Mouse (Mus musculus) kidney, postnatal 10 days (tissue): ENCODE measurements around the gene Cblc.

Source experiments
- DNase-seq: peaks from one replicate; pipeline ENCODE4 v3.0.0; 2021; ENCODE audit warnings: mixed read lengths

Cblc gene

DNA sequence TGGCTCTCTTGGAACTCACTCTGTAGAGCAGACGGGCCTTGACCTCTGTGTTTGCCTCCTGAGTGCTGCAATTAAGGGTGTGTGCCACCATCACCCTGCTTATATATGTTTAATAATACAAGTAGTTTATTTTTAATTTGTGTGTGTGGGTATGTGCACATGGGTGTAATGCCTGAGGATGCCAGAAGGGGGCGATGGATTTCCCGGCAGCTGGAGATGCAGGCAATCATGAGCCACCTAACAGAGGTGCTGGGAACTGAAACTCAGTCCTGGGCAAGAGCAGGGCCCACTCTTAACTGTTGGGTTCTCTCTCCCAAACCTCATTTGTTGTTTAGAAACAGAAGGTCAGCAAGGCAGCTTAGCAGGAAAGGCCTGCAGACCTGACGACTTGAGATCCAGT lies 16.7 kb downstream of the Cblc start:
- no peak for DNase-seq

DNA sequence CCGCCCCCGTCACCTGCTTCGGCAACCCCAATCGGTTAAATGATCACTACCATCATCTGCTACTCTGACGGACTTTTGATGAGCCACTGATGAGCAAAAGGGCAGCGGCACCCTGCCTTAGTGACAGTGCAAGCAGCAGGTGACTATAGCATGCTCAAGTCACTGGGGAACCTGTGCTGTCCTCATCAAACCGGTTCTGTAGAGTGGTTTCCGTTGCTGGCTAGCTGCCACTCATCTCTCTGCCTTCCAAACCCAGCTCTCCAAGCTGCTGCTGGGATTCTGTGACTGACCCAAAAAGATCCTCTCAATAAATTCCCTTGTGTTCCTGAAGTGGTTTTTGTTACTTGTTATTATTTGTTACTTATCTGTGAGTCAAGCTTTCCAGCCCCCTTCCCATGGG lies 18.0 kb downstream of the Cblc start:
- no peak for DNase-seq

DNA sequence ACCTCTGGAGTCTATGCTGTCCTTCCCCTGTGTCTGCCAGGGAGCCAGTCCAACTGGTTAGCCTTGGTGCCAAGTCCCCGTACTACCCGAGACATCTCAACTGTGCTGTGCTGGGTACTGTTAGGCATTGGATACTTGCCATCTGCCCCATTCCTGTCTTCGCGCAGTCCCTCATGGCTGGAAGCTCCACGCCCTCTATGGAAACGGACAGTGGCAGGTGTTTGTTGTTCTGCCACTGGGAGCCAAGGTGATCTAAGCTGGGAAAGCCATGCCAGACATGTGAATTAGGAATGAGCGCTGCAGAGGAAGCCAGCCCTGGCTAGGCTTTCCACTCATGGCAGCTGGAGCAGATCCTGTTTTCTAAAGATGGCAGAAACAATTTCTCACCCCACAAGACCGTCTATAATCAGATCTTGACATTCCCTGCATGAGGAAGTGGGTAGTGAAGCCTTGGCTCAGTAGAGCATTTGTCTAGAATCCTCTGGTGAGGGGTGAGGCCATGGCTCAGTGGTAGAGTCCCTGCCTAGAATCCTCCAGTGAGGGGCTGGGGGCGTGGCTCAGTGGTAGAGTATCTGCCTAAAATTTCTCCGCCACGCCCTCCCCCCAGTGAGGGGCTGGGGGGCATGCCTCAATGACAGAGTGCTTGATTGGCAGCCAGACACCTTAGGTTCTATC lies 19.4 kb downstream of the Cblc start:
- no peak for DNase-seq

DNA sequence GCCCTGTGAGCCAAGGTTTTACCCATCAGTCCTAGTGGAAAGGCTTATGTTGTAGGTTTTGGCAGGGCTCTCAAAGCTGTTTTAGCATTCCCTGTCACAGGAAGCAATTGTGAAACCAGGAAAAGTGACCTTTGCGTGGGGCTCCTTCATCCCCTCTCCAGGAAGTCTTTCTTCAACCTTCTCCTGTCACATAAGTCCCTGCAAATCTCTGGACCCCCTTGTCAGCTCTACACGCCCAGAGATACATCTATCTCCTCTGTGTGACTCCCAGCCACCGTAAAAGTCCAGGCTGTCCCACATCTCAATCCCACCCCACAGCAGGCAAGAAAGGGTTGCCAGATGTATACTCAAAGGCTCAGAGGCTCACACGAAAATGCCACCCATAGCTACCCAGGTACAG lies 24.9 kb downstream of the Cblc start:
- DNase-seq, result no peak

DNA sequence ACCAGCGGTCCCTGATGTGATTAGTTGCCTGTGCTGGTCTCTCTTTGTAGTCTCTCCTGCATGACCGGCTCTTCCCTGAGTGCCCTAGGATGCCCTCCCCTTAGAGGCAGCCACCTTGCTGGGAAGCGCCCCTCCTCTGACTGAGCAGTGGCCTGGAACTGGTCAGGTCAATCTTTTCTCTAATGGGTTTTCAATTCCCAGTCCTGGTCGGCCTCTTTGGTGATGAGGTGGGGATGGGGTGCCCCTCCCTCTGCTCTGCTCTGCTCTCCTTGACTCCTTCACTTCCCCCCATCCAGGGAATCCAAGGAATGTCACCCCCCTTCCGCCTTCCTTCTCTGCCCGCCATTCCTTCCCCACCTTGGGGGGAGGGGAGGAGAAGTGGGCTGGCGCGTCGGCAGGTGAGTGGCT lies 25.6 kb downstream of the Cblc start, which contains the start of gene Bcam:
Bcam (minus strand) TSS at position 33 of the 408 bp plus-strand sequence.
- peak; percentile 80 for DNase-seq

DNA sequence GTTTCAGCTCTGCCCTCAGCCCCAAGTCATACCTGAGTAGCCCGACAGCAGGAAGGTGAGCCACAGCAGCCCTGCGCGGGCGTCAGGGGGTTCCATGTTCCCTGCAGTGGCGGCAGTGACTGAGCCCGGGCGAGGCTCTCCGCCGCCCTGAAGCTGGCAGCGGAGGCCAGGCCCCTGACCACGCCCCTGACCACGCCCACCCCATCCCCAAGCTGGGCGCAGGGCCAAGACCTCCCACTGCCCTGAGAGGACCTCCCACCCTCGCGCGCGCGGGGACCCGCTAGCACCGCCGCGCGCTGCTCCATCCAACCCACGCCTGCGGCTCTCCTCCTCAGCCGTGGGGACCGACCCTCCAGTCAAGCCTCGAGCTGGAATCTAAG lies 26.2 kb downstream of the Cblc start:
- peak; percentile 97 for DNase-seq

DNA sequence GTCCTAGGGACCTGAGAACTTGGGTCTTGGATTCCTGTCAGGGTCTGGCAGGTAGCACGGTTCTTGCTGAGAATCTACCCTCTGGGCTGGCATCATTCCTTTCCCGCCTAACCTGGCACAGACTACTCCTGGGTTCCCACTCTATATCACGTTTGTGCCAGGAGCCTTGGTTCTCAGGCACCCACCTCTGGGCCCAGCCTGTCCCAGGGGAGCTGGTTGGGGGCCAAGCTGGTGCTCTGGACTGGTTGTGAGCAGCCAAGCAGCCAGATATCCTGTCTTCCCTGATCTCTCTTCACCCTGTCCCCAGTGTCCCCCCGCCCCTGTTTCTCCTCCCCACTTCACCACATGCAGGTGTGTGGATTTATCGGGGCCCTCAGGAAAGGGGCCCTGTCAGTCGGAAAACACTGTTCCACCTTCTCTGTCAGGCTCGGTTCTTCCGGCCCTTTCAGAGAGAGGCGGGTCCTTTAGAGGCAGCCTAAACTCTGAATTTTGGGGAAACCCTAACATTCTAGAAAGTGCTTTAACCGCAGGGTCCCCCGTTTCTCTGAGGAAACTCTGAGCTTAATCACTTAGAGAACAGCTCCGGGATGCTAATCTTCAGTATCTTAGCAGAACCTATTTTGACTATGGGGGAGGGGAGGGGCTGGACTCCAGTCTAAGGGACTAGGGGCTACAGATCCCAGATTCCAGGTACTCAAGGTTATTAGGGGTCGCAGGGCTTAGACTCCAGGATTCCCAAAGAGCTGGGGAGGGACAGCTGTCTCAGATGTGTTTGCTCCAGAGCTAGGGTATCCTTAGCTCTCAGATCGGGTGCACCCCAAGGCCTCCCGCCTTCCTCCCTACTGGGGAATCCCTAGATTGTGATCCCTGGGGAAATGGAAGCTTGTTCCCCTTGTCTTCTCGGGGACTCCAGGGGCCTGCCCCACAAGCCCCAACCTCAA lies 26.9 kb downstream of the Cblc start:
- DNase-seq, result no peak

DNA sequence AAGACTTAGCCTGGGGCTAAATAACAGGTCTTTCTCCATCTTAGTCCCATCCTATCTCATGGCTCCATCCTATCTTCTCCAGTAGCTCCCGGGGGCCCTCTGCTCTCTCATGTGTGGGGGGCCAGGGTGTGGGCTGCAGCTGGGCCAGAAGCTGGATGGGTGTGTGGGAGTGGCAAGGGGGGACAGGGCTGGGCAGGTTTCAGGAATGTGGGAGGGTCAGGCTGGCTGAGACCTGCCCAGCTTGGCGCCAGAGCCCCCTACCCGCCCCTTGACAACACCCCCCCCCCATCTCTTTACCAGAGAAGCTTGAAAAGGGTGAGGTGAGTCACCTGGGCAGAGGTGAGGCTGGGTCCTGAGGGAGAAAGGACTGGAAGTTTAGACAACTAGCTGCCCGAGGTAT lies 27.6 kb downstream of the Cblc start:
- peak; percentile 65 for DNase-seq

DNA sequence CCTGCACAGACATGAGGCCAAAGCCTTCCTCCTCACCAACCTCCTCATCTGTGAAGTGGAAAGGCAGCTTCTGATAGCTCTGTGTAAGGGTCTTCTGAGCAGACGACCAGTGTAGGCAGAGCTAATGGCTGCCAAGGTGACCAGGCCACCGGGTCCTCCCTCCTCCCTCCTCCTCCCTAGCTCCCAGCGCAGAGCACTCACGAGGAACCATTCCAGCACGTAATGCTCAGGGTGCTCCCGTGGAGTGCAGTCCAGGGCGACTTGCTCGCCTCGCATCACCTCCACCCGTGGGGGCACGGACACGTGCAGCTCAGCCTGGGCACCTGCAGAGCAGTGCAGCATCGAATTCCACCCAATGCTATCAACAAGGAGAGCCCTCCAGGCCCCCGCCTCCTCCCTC lies 28.4 kb downstream of the Cblc start:
- peak; percentile 56 for DNase-seq

DNA sequence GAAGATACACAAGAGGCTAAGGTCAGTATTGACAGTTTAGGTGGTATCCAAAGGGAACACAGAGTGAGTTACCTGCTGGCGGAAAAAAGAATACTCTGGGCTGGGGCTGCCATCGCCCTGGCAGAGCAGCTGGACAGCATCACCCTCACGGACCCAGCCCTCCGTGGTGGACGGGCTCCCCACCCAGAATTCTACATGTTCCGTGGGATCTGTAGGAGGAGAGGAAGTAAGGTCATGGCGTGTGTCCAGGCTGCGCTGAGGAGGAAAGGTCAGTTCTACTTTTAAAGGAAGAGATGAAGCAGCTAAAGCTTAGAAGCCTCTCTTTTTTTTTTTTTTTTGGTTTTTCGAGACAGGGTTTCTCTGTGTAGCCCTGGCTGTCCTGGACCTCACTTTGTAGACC lies 32.0 kb downstream of the Cblc start:
- DNase-seq, result no peak

DNA sequence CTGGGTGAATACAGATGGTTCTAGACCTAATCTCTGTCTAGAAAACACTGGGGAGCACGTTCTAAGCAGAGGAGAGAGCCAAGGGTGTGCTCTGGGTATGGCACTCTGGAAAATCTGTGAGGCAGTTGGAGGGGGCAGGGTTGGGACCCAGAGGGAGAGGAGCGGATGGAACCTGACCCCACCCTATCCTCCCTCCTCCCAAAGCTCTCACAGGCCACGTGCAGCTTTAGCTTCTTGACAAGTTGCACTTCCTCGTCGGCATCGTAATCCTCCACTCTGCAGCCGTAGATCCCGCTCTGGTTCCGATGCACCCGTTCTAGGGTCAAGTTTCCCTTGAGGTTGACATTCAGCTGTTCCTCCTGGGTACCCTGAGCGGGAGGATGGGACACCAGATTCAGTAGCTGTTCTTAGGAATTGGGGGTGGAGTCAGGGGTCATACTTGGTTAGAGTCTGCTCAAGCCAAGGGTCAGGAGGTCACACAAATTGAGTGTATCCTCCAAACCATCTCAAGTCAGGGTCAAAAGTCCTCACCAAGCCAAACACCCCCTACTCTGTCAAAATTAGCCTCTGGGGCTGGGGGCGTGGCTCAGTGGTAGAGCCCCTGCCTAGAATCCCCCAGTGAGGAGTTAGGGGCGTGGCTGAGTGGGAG lies 32.7 kb downstream of the Cblc start:
- DNase-seq, result no peak

DNA sequence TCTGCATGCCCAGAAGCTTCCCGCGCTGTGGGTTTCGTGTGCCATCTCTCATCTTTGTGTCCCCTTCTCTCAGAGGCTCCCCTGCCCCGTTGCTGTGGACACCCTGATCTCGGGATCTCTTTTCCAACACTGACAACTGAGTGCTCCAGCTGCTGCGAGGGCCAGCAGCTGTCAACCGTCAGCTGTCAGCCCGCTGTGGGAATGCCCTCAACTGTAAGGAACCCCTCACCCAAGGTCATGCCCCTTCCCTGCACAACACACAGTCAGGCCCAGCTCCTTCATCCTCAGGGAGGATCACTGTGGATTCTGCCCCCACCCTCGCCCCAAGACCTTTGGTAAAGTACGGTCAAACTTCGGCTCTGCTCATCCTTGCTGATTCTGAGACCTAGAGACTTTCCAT lies 34.3 kb downstream of the Cblc start:
- peak; percentile 67 for DNase-seq

DNA sequence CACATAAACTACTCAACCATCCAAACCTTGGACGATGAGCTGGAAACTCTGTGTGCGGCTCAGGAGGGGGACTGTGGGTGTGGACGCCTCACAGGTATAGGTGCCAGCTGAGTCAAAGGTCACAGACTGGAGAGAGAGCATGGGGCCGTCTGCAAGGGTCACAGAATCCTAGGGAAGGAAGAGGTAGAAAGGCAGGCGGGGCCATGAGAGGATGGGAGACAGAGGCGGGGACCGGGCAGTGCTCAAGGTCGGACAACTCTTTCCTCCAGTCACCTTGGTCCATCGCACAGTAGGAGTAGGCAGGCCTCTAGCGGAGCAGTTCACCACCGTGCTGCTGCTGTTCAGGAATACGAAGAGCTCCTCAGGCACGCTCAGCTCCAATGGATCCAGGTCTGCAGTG lies 36.6 kb downstream of the Cblc start:
- no peak for DNase-seq

DNA sequence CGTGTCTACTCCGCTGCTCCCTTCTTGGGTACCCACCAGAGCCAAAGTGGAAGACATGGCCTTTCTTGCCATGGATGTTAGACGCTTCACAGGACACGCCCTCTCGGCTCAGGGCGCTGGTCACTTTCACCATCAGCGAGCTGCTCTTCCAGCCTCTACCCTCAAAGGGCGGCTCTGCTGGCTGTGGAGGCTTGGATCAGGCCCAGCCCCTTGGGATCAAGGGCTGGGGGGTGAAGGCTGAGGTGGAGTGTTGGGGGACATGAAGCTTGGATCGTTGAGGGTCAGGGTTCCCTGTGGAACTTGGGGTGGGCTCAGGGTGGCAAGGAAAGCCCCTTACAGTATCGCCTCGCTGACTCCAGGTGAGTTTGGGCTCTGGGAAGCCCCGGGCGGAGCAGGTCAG lies 38.0 kb downstream of the Cblc start:
- DNase-seq, result no peak

DNA sequence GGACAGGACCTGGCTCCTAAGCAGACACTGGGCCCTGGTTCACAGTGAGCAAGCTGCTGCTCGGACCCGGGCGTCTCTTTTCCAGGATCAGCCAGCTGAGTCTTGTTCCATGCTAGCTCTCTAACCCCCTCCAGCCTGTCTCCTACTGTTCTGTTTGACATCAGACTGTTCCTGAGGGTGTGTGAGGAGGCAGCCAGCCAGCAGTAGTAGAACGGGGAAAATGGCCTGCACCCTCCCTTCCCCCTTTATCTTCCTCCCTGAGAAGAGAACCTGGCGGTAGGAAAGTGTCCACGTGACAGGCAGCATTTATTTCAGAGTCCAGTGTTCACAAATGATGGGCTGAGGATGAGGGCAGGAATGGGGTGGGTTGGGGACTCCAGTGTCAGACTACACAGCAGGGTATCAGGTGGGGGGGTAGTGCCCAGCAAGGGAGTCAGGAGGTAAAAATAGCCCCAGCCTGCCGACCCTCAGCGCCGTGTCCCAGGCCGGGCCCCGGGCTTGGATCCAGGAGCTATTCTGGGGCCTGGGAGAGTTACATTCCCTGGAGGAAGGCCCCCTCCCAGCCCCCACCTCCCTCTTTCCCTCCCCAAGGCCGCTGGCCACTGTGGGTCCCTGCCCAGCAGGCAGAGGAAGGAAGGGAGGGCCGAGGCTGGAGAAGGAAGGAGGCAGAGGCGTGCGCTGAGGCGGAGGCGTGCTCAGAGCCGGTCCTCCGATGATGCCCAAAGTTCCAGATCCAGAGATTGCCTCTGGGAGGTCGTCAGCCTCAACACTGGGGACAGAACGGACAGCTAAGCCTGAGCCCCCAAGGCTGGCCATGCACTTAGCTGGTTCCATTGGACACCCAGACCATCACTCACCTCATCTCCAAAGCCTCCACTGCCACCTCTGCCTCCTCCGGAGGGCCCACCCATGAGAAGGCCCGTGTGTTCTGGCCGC lies 40.5 kb downstream of the Cblc start:
- peak; percentile 86 for DNase-seq

DNA sequence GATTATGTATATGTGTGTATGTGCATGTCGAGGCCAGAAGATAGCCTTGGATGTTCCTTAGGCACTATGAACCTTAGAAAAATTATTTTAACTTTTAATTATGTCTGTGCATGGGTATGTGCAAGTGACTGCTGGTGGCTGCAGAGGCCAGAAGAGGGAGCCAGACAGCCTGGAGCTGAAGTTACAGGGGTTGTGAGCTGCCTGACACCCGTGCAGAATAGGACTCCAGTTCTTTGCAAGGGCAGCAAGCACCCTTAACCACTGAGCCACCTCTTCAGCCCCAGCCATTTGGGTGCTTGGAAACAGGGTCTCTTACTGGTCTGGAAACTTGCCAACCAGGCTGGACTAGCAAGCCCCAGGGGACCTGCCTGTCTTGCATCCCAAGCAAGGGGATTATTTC lies 41.6 kb downstream of the Cblc start:
- DNase-seq, result no peak

DNA sequence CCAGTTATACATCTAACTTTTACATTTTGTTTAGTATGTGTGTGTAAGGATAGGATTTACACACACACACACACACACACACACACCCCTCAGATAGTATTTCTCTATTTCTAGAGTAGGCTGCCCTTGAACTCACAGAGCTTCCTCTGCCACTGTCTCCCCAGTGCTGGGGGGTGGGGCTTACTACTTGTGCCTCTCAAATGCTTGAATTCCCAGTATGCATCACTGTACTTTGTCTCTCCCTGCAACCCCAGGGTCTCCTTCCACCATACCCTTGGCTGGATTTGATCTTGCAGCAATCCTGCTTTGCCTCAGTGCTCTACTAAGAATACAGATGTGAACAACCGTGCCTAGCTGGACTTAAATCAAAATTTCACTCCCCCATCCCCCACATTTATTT lies 42.5 kb downstream of the Cblc start:
- DNase-seq, result no peak

DNA sequence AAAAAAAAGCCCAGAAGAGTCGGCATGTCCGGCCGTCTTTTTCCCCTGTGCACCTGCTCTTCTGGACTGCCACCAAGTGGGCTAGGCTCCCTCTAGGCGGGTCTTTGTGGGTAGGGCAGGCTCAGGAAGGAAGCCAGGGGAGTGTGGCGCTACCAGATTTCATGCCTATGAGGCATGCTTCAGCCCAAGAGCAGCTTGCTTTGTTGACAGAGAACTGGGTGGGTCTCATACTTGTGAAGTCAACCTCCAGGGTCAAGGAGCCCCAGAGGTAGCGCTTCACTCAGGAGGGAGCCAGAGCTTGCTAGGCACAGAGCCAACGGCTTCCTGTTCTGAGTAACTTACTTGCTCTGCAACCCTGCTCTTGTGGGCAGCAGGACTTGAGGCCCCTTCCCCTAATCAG lies 43.0 kb downstream of the Cblc start:
- DNase-seq, result peak; percentile 75

DNA sequence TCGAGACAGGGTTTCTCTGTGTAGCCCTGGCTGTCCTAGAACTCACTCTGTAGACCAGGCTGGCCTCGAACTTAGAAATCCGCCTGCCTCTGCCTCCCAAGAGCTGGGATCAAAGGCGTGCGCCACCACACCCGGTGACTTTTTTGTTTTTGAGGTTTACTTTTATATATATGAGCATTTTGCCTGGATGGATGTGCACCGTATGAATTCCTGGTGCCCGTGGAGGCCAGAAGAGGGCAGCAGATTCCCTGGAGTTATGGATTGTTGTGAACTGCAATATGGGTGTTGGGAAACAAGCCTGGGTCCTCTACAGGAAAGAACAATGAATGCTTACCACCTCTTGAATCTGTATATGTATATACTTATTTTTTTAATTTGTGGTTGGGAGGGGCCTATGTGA lies 44.0 kb downstream of the Cblc start:
- peak; percentile 49 for DNase-seq

DNA sequence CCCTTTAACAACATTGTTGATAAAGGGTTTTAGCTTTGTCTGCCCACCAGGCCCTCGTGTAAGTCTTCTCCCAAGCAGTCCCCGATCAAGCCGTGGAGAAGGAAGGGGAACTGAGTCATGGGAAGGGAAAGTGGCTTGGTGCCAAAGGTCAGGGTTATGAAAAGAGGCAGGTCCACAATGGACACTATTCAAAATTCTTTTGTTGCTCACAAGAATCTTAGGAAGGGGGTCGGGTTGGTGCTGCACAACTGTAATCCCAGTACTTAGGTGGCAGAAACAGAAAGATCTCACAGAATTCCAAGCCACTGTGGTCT lies 45.6 kb downstream of the Cblc start:
- DNase-seq, result peak; percentile 47

DNA sequence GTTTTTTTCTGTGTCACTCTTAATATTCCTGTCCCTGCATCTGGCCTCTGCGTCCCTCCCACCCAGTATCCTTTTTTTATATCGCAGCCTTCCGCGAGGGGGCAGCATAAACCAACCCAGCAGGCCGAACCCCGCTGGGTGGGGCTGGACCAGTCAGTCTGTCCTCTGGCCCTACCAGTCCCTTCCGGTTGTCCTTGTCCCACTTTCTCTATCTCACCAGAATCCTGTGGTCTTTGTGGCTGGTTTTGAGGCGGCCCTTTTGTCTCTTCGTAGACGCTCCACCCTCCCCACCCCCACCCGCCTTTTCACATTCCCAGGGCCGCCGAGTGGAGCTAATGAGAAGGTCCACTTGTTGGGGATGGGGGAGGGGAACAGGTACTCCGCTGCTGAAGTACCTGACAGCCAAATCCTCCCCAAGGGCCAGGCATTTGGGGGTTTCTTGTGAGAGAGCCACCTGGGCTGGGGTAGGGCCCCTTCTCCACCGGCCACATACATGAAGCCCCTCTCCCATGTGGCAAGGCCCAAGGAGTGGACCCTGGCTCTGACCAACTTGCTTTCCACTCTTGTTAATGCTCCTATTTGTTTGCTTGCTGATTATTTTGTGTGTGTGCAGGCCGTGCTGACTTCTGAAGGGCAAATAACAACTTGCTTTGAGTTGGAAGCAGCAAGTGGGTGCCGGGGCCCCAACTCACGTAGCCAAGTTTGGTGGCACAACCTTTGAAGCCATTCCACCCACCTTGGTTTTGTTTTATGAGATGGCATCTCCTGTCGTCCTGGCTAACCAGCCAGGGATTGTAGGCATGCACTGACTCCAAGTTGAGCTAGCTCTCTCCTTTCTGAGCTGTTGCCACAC lies 46.2 kb downstream of the Cblc start, which contains the start of gene Nectin2:
Nectin2 (minus strand) TSS at position 267 of the 853 bp plus-strand sequence.
- DNase-seq, result peak; percentile 94
